In genomic region chr11:69028805-69029204, GRCm38 (mm10) we compare ENCODE assay signal across 10 mouse cellular contexts. TPM values are rescaled to one million over a fixed set of nuclear protein-coding genes. Genes with fewer than 3 reads are reported as not detected.
DNase-seq lines count a peak whose midpoint lies in the region; ATAC-seq and TF ChIP-seq lines count a peak whose summit lies in the region.
"Had no signal": no experiment of that assay in that cellular context is flagged by ENCODE, and none has a peak within 500 bp of the region (broad histone marks: within the 10 kb centered on the region; RNA-seq: fewer than 3 reads in every experiment).

No protein-coding gene starts in this region.

- H3K4me2 ChIP-seq in lung, embryonic 14.5 days, result no peak overlapping the region

- H3K9ac ChIP-seq in lung, embryonic 14.5 days, result no peak overlapping the region

- no peaks in the 10 kb centered on the region for H3K9me3 ChIP-seq in lung, embryonic 14.5 days (ENCODE audit: low read depth, low read length)

- no peaks in the 10 kb centered on the region for H3K4me1 ChIP-seq in lung, embryonic 14.5 days (ENCODE audit: insufficient read depth)

- ATAC-seq in lung, embryonic 14.5 days (ENCODE audit: insufficient read depth), result no peak

- no peak overlapping the region for H3K27ac ChIP-seq in lung, embryonic 14.5 days (ENCODE audit: low read depth)

- TF ChIP-seq CTCF in lung, embryonic 14.5 days (IDR thresholded peaks at IDR 0.05; ENCODE audit: low read depth), result peak; percentile 20; the same call in 1 of the 2 replicates

- H3K27me3 ChIP-seq in lung, embryonic 14.5 days (ENCODE audit: insufficient read depth, low read length), result no peaks in the 10 kb centered on the region
- H3K27me3 ChIP-seq in splenic B cell, adult 2 months (ENCODE audit: control insufficient read depth, insufficient read depth, low read length, poor library complexity, severe bottlenecking), result no peaks in the 10 kb centered on the region

- no peak overlapping the region for H3K4me3 ChIP-seq in lung, embryonic 14.5 days (ENCODE audit: low read depth, low read length)

- WGBS in lung, embryonic 14.5 days, result 64% methylated on average over 2 of the region's 2 CpGs

- peak; percentile 36 for DNase-seq in embryo, embryonic 10 days (ENCODE audit: low spot score)
- DNase-seq in embryo, embryonic 11 days, result no peak
- DNase-seq in lung, embryonic 14.5 days, result peak; percentile 19
- no peak for DNase-seq in lung, postnatal 36 days
- DNase-seq in brain, adult 2 months (ENCODE audit: low read depth, low spot score), result peak; percentile 39
- DNase-seq in splenic B cell, adult 2 months (ENCODE audit: low read depth, low spot score), result peak; percentile 29
- DNase-seq in urinary bladder, adult 2 months (ENCODE audit: low spot score), result no peak
- no peak for DNase-seq in frontal cortex, adult 2 months (ENCODE audit: extremely low spot score in 1 of 2, low spot score in 1 of 2)
- DNase-seq: kidney, adult 8-10 months; lung, postnatal 10 days had no signal

- peaks cover 99% of the 10 kb centered on the region for H3K36me3 ChIP-seq in lung, embryonic 14.5 days (ENCODE audit: insufficient read depth)
- H3K36me3 ChIP-seq in splenic B cell, adult 2 months (ENCODE audit: control insufficient read depth, insufficient read depth, low read length, poor library complexity, severe bottlenecking), result peaks cover 13% of the 10 kb centered on the region

RNA-seq across cellular contexts. Expression of gene Ctc1, which starts 13.1 kb away (rescaled TPM):
- polyA plus RNA-seq in lung, embryonic 14.5 days (2014; fragmentation: Nextera tagmentation; extraction: Ambion mirVana), result 59.3 and 63.6 TPM in 2 replicates
- polyA plus RNA-seq in urinary bladder, adult 2 months (2012; rRNA removed), result 26.3 and 29.0 TPM in 2 replicates
- polyA plus RNA-seq in frontal cortex, adult 2 months (2012; rRNA removed), result 48.7 and 49.2 TPM in 2 replicates

RNA-seq across cellular contexts. Expression of gene Aurkb, which starts 16.6 kb away (rescaled TPM):
- 209 and 211 TPM in 2 replicates for polyA plus RNA-seq in lung, embryonic 14.5 days (2014; fragmentation: Nextera tagmentation; extraction: Ambion mirVana)
- 3.6 and 4.1 TPM in 2 replicates for polyA plus RNA-seq in urinary bladder, adult 2 months (2012; rRNA removed)
- 0.96 and 1.1 TPM in 2 replicates for polyA plus RNA-seq in frontal cortex, adult 2 months (2012; rRNA removed)

RNA-seq across cellular contexts. Expression of gene Pfas, which starts 20.5 kb away (rescaled TPM):
- polyA plus RNA-seq in lung, embryonic 14.5 days (2014; fragmentation: Nextera tagmentation; extraction: Ambion mirVana), result 36.8 and 43.3 TPM in 2 replicates
- 9.3 and 11.1 TPM in 2 replicates for polyA plus RNA-seq in urinary bladder, adult 2 months (2012; rRNA removed)
- 19.0 and 19.8 TPM in 2 replicates for polyA plus RNA-seq in frontal cortex, adult 2 months (2012; rRNA removed)

RNA-seq across cellular contexts. Expression of gene Borcs6, which starts 30.7 kb away (rescaled TPM):
- 8.0 and 9.5 TPM in 2 replicates for polyA plus RNA-seq in lung, embryonic 14.5 days (2014; fragmentation: Nextera tagmentation; extraction: Ambion mirVana)
- 18.0 and 19.4 TPM in 2 replicates for polyA plus RNA-seq in urinary bladder, adult 2 months (2012; rRNA removed)
- 28.6 and 32.0 TPM in 2 replicates for polyA plus RNA-seq in frontal cortex, adult 2 months (2012; rRNA removed)

RNA-seq across cellular contexts. Expression of gene Tmem107, which starts 41.8 kb away (rescaled TPM):
- 51.0 and 54.4 TPM in 2 replicates for polyA plus RNA-seq in lung, embryonic 14.5 days (2014; fragmentation: Nextera tagmentation; extraction: Ambion mirVana)
- polyA plus RNA-seq in urinary bladder, adult 2 months (2012; rRNA removed), result 17.9 and 25.8 TPM in 2 replicates
- 22.0 and 23.5 TPM in 2 replicates for polyA plus RNA-seq in frontal cortex, adult 2 months (2012; rRNA removed)

Comparison
In these comparisons a context has a peak if more than half of its experiments do, and no peak if none do; other contexts are left out.
1. DNase-seq: peak in embryo, embryonic 10 days (single experiment), lung, embryonic 14.5 days (single experiment), brain, adult 2 months (single experiment) and splenic B cell, adult 2 months (single experiment); none in embryo, embryonic 11 days (single experiment), lung, postnatal 36 days (single experiment), urinary bladder, adult 2 months (single experiment) and frontal cortex, adult 2 months (0 of 2).
2. RNA of gene Aurkb, which starts 16.6 kb away (polyA plus RNA-seq): 209 to 211 TPM in lung, embryonic 14.5 days; 3.6 to 4.1 TPM in urinary bladder, adult 2 months and 0.96 to 1.1 TPM in frontal cortex, adult 2 months; every median in the first group is over 10 times any median in the second.